Mouse (Mus musculus): ENCODE results near the gene Olfr430.
"Not testable (repeated sequence)": the region's sequence is repeated elsewhere in the genome, so short reads cannot be mapped to it uniquely, and the experiment has no call there.

Gene Olfr430

GRCm38 (mm10) chr1:174066305-174066704 is at the start of gene Olfr430:
Gene Olfr430, plus strand, starts transcription at chr1:174066605.
- DNase-seq (ENCODE audit: low read depth, low spot score) = no peak

GRCm38 (mm10) chr1:174031698-174032097 is 34.7 kb upstream of the Olfr430 start, which contains the start of gene Ifi205:
Gene Ifi205, minus strand, starts transcription at chr1:174031810.
- DNase-seq (ENCODE audit: low read depth, low spot score) = no peak

- no peak for DNase-seq (ENCODE audit: low read depth, low spot score)
These were observed 30.6 kb upstream of the Olfr430 start for GRCm38 (mm10) chr1:174035841-174036240.

GRCm38 (mm10) chr1:174038480-174038879 is 27.9 kb upstream of the Olfr430 start:
- no peak for DNase-seq (ENCODE audit: low read depth, low spot score)

- no peak for DNase-seq (ENCODE audit: low read depth, low spot score)
These were observed 25.8 kb upstream of the Olfr430 start, which contains the start of gene Olfr433 for GRCm38 (mm10) chr1:174040523-174041177. Gene Olfr433, plus strand, starts transcription at chr1:174040705.

- not testable (repeated sequence) for DNase-seq (ENCODE audit: low read depth, low spot score)
These were observed 24.1 kb upstream of the Olfr430 start for GRCm38 (mm10) chr1:174042091-174042884.

- no peak for DNase-seq (ENCODE audit: low read depth, low spot score)
These were observed 22.0 kb upstream of the Olfr430 start for GRCm38 (mm10) chr1:174044431-174044830.

- not testable (repeated sequence) for DNase-seq (ENCODE audit: low read depth, low spot score)
These were observed 18.2 kb upstream of the Olfr430 start for GRCm38 (mm10) chr1:174048227-174048626.

- DNase-seq (ENCODE audit: low read depth, low spot score) = no peak
These were observed 17.5 kb upstream of the Olfr430 start, which contains the start of gene Olfr432 for GRCm38 (mm10) chr1:174048893-174049292. Gene Olfr432, plus strand, starts transcription at chr1:174049205.

GRCm38 (mm10) chr1:174049357-174049756 is 17.0 kb upstream of the Olfr430 start:
- not testable (repeated sequence) for DNase-seq (ENCODE audit: low read depth, low spot score)

- DNase-seq (ENCODE audit: low read depth, low spot score) = no peak
These were observed 15.9 kb upstream of the Olfr430 start for GRCm38 (mm10) chr1:174050532-174050931.

- DNase-seq (ENCODE audit: low read depth, low spot score) = no peak
These were observed 14.9 kb upstream of the Olfr430 start for GRCm38 (mm10) chr1:174051515-174051914.

GRCm38 (mm10) chr1:174051931-174052536 is 14.4 kb upstream of the Olfr430 start:
- DNase-seq (ENCODE audit: low read depth, low spot score) = no peak

GRCm38 (mm10) chr1:174052981-174053380 is 13.4 kb upstream of the Olfr430 start:
- DNase-seq (ENCODE audit: low read depth, low spot score) = no peak

GRCm38 (mm10) chr1:174055248-174055647 is 11.2 kb upstream of the Olfr430 start:
- DNase-seq (ENCODE audit: low read depth, low spot score) = no peak

GRCm38 (mm10) chr1:174084031-174084430 is 17.6 kb downstream of the Olfr430 start, which contains the start of gene Olfr429:
Gene Olfr429, plus strand, starts transcription at chr1:174084331.
- no peak for DNase-seq (ENCODE audit: low read depth, low spot score)

GRCm38 (mm10) chr1:174096591-174096990 is 30.2 kb downstream of the Olfr430 start, which contains the start of gene Olfr427:
Gene Olfr427, plus strand, starts transcription at chr1:174096891.
- DNase-seq (ENCODE audit: low read depth, low spot score) = no peak

- DNase-seq (ENCODE audit: low read depth, low spot score) = no peak
These were observed 37.3 kb downstream of the Olfr430 start for GRCm38 (mm10) chr1:174103735-174104134.

- no peak for DNase-seq (ENCODE audit: low read depth, low spot score)
These were observed 54.7 kb downstream of the Olfr430 start, which contains the start of gene Olfr231 for GRCm38 (mm10) chr1:174121062-174121461. Gene Olfr231, minus strand, starts transcription at chr1:174121162.

All from ZHBTc4 (cell line).